In genomic region chr11:102341101-102341500, GRCm38 (mm10) we compare ENCODE assay signal across 19 mouse cellular contexts. TPM values are rescaled to one million over a fixed set of nuclear protein-coding genes. Genes with fewer than 3 reads are reported as not detected.
"Had no signal": no experiment of that assay in that cellular context is flagged by ENCODE, and none has a peak within 500 bp of the region (broad histone marks: within the 10 kb centered on the region; RNA-seq: fewer than 3 reads in every experiment).

No protein-coding gene starts in this region.

- DNase-seq: retina, postnatal 1 day; right cerebral cortex, adult 18-20 months; right cerebral cortex, postnatal 14 days; right cerebral cortex, postnatal 25 days; right cerebral cortex, postnatal 4 days; spleen, adult 18-20 months; thymus, adult 18-20 months; thymus, adult 2 months; thymus, postnatal 14 days; thymus, postnatal 25 days; thymus, postnatal 36 days; thymus, postnatal 4 days had no signal

- H3K4me1 ChIP-seq: neural tube, embryonic 13.5 days; neural tube, embryonic 15.5 days had no signal

- H3K27ac ChIP-seq: neural tube, embryonic 13.5 days; neural tube, embryonic 15.5 days; stomach, embryonic 15.5 days; stomach, postnatal 0 days had no signal

- H3K9ac ChIP-seq: neural tube, embryonic 13.5 days; neural tube, embryonic 15.5 days; stomach, embryonic 15.5 days had no signal

- H3K9me3 ChIP-seq: neural tube, embryonic 13.5 days; neural tube, embryonic 15.5 days; stomach, embryonic 15.5 days had no signal

- H3K4me3 ChIP-seq: neural tube, embryonic 13.5 days; neural tube, embryonic 15.5 days; stomach, embryonic 15.5 days had no signal

- H3K4me2 ChIP-seq: neural tube, embryonic 13.5 days; neural tube, embryonic 15.5 days; stomach, embryonic 15.5 days had no signal

- H3K27me3 ChIP-seq: neural tube, embryonic 13.5 days; neural tube, embryonic 15.5 days; stomach, embryonic 15.5 days had no signal

- H3K36me3 ChIP-seq: neural tube, embryonic 13.5 days; neural tube, embryonic 15.5 days; stomach, embryonic 15.5 days had no signal

RNA-seq across cellular contexts. Expression of gene Slc4a1, which starts 24.9 kb away (rescaled TPM):
- polyA plus RNA-seq: small intestine, adult 2 months; testis, adult 2 months; urinary bladder, adult 2 months had no signal
